Mouse (Mus musculus): ENCODE data around the gene Lysmd1. TPM values are rescaled to one million over a fixed set of nuclear protein-coding genes. Genes with fewer than 3 reads are reported as not detected.
"Not testable (repeated sequence)": the region's sequence is repeated elsewhere in the genome, so short reads cannot be mapped to it uniquely, and the experiment has no call there.

Lysmd1 gene
- polyA plus RNA-seq (2015; fragmentation: Nextera tagmentation; extraction: Ambion mirVana): 17.9 and 18.5 TPM in 2 replicates

GRCm38 (mm10) chr3:95133680-95134101 is at the start of gene Lysmd1, which contains the start of gene Scnm1:
TSS of gene Lysmd1 (plus strand) at chr3:95134088.
TSS of gene Scnm1 (minus strand) at chr3:95134011.
- ATAC-seq (ENCODE audit: insufficient number of reproducible peaks, low FRiP score, low TSS enrichment, low read depth): peak; percentile 89
- peak within 1 kb of the TSS; percentile 76 for H3K4me2 ChIP-seq
- no peaks in the 10 kb centered on the region for H3K9me3 ChIP-seq
- H3K36me3 ChIP-seq: peaks cover 21% of the 10 kb centered on the region
- WGBS: under 1% methylated on average over 20 of the region's 20 CpGs
- peak within 1 kb of the TSS; percentile 68 for H3K4me3 ChIP-seq
- no peaks in the 10 kb centered on the region for H3K27me3 ChIP-seq
- peak within 1 kb of the TSS; percentile 72 for H3K9ac ChIP-seq
- H3K4me1 ChIP-seq: peaks cover 27% of the 10 kb centered on the region
- H3K27ac ChIP-seq: peak within 1 kb of the TSS; percentile 83

GRCm38 (mm10) chr3:95088071-95088470 is 45.8 kb upstream of the Lysmd1 start:
- no peak overlapping the region for H3K4me3 ChIP-seq
- H3K9me3 ChIP-seq: no peaks in the 10 kb centered on the region
- no peak overlapping the region for H3K4me2 ChIP-seq
- ATAC-seq (ENCODE audit: insufficient number of reproducible peaks, low FRiP score, low TSS enrichment, low read depth): no peak
- H3K27ac ChIP-seq: no peak overlapping the region
- H3K9ac ChIP-seq: no peak overlapping the region
- H3K36me3 ChIP-seq: peaks cover 8% of the 10 kb centered on the region; the same call in 1 of the 2 replicates
- 89% methylated on average over 1 of the region's 1 CpGs for WGBS
- H3K4me1 ChIP-seq: no peaks in the 10 kb centered on the region
- H3K27me3 ChIP-seq: no peaks in the 10 kb centered on the region

GRCm38 (mm10) chr3:95100854-95101253 is 33.0 kb upstream of the Lysmd1 start:
- 17% methylated on average over 2 of the region's 2 CpGs for WGBS

GRCm38 (mm10) chr3:95105121-95105520 is 28.8 kb upstream of the Lysmd1 start:
- Histone ChIP-seq H3K9me3 (no peaks in the 10 kb centered on the region), H3K4me3 (peak overlapping the region; percentile 93), H3K4me1 (peaks cover 7% of the 10 kb centered on the region), H3K36me3 (peaks cover 10% of the 10 kb centered on the region; the same call in 1 of the 2 replicates), H3K27ac (no peak overlapping the region), H3K27me3 (no peaks in the 10 kb centered on the region), H3K9ac (0 out of 2 replicates have a peak overlapping the region, but pooled peaks have one; percentile 87), H3K4me2 (peak overlapping the region; percentile 60)
- no peak for ATAC-seq (ENCODE audit: insufficient number of reproducible peaks, low FRiP score, low TSS enrichment, low read depth)
- 55% methylated on average over 4 of the region's 4 CpGs for WGBS

More at GRCm38 (mm10) chr3:95100854-95101253, 33.0 kb upstream of the Lysmd1 start:
- no peaks in the 10 kb centered on the region for H3K27me3 ChIP-seq
- ATAC-seq (ENCODE audit: insufficient number of reproducible peaks, low FRiP score, low TSS enrichment, low read depth): no peak
- peaks cover 27% of the 10 kb centered on the region; the same call in 1 of the 2 replicates for H3K36me3 ChIP-seq
- H3K27ac ChIP-seq: no peak overlapping the region
- H3K4me3 ChIP-seq: no peak overlapping the region
- H3K9ac ChIP-seq: no peak overlapping the region
- H3K4me1 ChIP-seq: peaks cover 7% of the 10 kb centered on the region
- no peaks in the 10 kb centered on the region for H3K9me3 ChIP-seq
- no peak overlapping the region for H3K4me2 ChIP-seq

- Histone ChIP-seq H3K9me3 (no peaks in the 10 kb centered on the region), H3K36me3 (peaks cover 10% of the 10 kb centered on the region; the same call in 1 of the 2 replicates), H3K4me2 (peak overlapping the region; percentile 60), H3K27me3 (no peaks in the 10 kb centered on the region), H3K4me1 (peaks cover 7% of the 10 kb centered on the region), H3K9ac (peak overlapping the region; percentile 87), H3K27ac (peak overlapping the region; percentile 87), H3K4me3 (peak overlapping the region; percentile 93)
- no peak for ATAC-seq (ENCODE audit: insufficient number of reproducible peaks, low FRiP score, low TSS enrichment, low read depth)
- under 1% methylated on average over 16 of the region's 16 CpGs for WGBS
Observed at GRCm38 (mm10) chr3:95105586-95106337, 28.1 kb upstream of the Lysmd1 start.

GRCm38 (mm10) chr3:95106338-95107117 is 27.4 kb upstream of the Lysmd1 start, which contains the start of gene Pip5k1a:
TSS of gene Pip5k1a (minus strand) at chr3:95106930.
- Histone ChIP-seq H3K36me3 (peaks cover 4% of the 10 kb centered on the region; the same call in 1 of the 2 replicates), H3K4me3 (peak within 1 kb of the TSS; percentile 93), H3K9ac (peak within 1 kb of the TSS; percentile 87), H3K4me2 (peak within 1 kb of the TSS; percentile 60), H3K9me3 (no peaks in the 10 kb centered on the region), H3K27ac (peak within 1 kb of the TSS; percentile 87), H3K4me1 (peaks cover 7% of the 10 kb centered on the region), H3K27me3 (no peaks in the 10 kb centered on the region)
- under 1% methylated on average over 51 of the region's 51 CpGs for WGBS
- peak; percentile 90 for ATAC-seq (ENCODE audit: insufficient number of reproducible peaks, low FRiP score, low TSS enrichment, low read depth)

- Histone ChIP-seq H3K4me1 (peaks cover 10% of the 10 kb centered on the region), H3K4me2 (peak overlapping the region; percentile 56), H3K4me3 (peak overlapping the region; percentile 93)
- H3K9me3 ChIP-seq; ATAC-seq (ENCODE audit: insufficient number of reproducible peaks, low FRiP score, low TSS enrichment, low read depth); H3K36me3 ChIP-seq; H3K27ac ChIP-seq; H3K27me3 ChIP-seq; H3K9ac ChIP-seq: not testable (repeated sequence)
Observed at GRCm38 (mm10) chr3:95107308-95107707, 26.6 kb upstream of the Lysmd1 start.

GRCm38 (mm10) chr3:95107898-95108297 is 26.0 kb upstream of the Lysmd1 start:
- Histone ChIP-seq H3K4me2 (no peak overlapping the region), H3K9me3 (no peaks in the 10 kb centered on the region), H3K9ac (no peak overlapping the region), H3K4me1 (peaks cover 14% of the 10 kb centered on the region), H3K36me3 (peaks cover 3% of the 10 kb centered on the region; the same call in 1 of the 2 replicates), H3K27ac (no peak overlapping the region), H3K27me3 (no peaks in the 10 kb centered on the region), H3K4me3 (no peak overlapping the region)
- no peak for ATAC-seq (ENCODE audit: insufficient number of reproducible peaks, low FRiP score, low TSS enrichment, low read depth)
- 73% methylated on average over 2 of the region's 2 CpGs for WGBS

- Histone ChIP-seq H3K9ac (peak within 1 kb of the TSS; percentile 71), H3K4me3 (peak within 1 kb of the TSS; percentile 78), H3K4me1 (peaks cover 8% of the 10 kb centered on the region), H3K27ac (peak within 1 kb of the TSS; percentile 98), H3K36me3 (peaks cover 20% of the 10 kb centered on the region), H3K27me3 (no peaks in the 10 kb centered on the region), H3K4me2 (peak within 1 kb of the TSS; percentile 53), H3K9me3 (no peaks in the 10 kb centered on the region)
- under 1% methylated on average over 53 of the region's 54 CpGs for WGBS
- ATAC-seq (ENCODE audit: insufficient number of reproducible peaks, low FRiP score, low TSS enrichment, low read depth): peak; percentile 72
Observed at GRCm38 (mm10) chr3:95110911-95111726, 22.8 kb upstream of the Lysmd1 start, which contains the start of gene Vps72. TSS of gene Vps72 (plus strand) at chr3:95111022.

- H3K4me2 ChIP-seq: 0 out of 2 replicates have a peak overlapping the region, but pooled peaks have one; percentile 5
- no peak overlapping the region for H3K27ac ChIP-seq
- no peak overlapping the region for H3K9ac ChIP-seq
- H3K9me3 ChIP-seq: no peaks in the 10 kb centered on the region
- peaks cover 8% of the 10 kb centered on the region for H3K4me1 ChIP-seq
- H3K4me3 ChIP-seq: no peak overlapping the region
- H3K36me3 ChIP-seq: peaks cover 33% of the 10 kb centered on the region
- ATAC-seq (ENCODE audit: insufficient number of reproducible peaks, low FRiP score, low TSS enrichment, low read depth): no peak
- H3K27me3 ChIP-seq: no peaks in the 10 kb centered on the region
- 93% methylated on average over 1 of the region's 1 CpGs for WGBS
Observed at GRCm38 (mm10) chr3:95112760-95113159, 21.1 kb upstream of the Lysmd1 start.

- H3K4me2 ChIP-seq: no peak overlapping the region
- no peaks in the 10 kb centered on the region for H3K27me3 ChIP-seq
- H3K27ac ChIP-seq: no peak overlapping the region
- ATAC-seq (ENCODE audit: insufficient number of reproducible peaks, low FRiP score, low TSS enrichment, low read depth): no peak
- no peaks in the 10 kb centered on the region for H3K9me3 ChIP-seq
- H3K4me3 ChIP-seq: no peak overlapping the region
- H3K4me1 ChIP-seq: no peaks in the 10 kb centered on the region
- H3K36me3 ChIP-seq: peaks cover 80% of the 10 kb centered on the region
- 81% methylated on average over 2 of the region's 2 CpGs for WGBS
- H3K9ac ChIP-seq: no peak overlapping the region
Observed at GRCm38 (mm10) chr3:95117751-95118150, 16.1 kb upstream of the Lysmd1 start.

All from limb, embryonic 15.5 days (tissue).